Mouse (Mus musculus) limb, embryonic 13.5 days (tissue): ENCODE data around the gene Lat. TPM values are rescaled to one million over a fixed set of nuclear protein-coding genes. Genes with fewer than 3 reads are reported as not detected.
A peak's percentile ranks its signal among the peaks of the same experiment; 100 is the strongest.

Source experiments
- ATAC-seq: fragments of 200-750 bp; cut with Nextera tagmentation; 2 replicates; pipeline ENCODE4 v1.8.0; 2017; ENCODE audit warnings: low read depth, moderate number of reproducible peaks, moderate TSS enrichment; ENCODE audit not compliant: low FRiP score
- H3K27ac ChIP-seq: fragments of 300-500 bp; sonication (generic); 2 replicates; pipeline ENCODE4 v1.5.1; 2015; ENCODE audit warnings: inconsistent platforms, mild to moderate bottlenecking, moderate library complexity
- H3K27me3 ChIP-seq: fragments of 300-500 bp; sonication (generic); 2 replicates; pipeline ENCODE4 v1.6.1; 2015; ENCODE audit warnings: mild to moderate bottlenecking, inconsistent platforms
- H3K36me3 ChIP-seq: fragments of 300-500 bp; sonication (generic); 2 replicates; pipeline ENCODE4 v1.6.1; 2015; ENCODE audit warnings: inconsistent platforms, mild to moderate bottlenecking, moderate library complexity
- H3K4me1 ChIP-seq: fragments of 300-500 bp; sonication (generic); 2 replicates; pipeline ENCODE4 v1.6.1; 2015; ENCODE audit warnings: inconsistent platforms
- H3K4me2 ChIP-seq: fragments of 300-500 bp; sonication (generic); replicated peaks from 2 replicates; pipeline ENCODE4 v1.6.1; 2015; ENCODE audit warnings: inconsistent platforms, mild to moderate bottlenecking, moderate library complexity
- H3K4me3 ChIP-seq: fragments of 300-500 bp; sonication (generic); 2 replicates; pipeline ENCODE4 v1.5.1; 2015; ENCODE audit warnings: moderate library complexity, mild to moderate bottlenecking, inconsistent platforms
- H3K9ac ChIP-seq: fragments of 300-500 bp; sonication (generic); 2 replicates; pipeline ENCODE4 v1.6.1; 2015; ENCODE audit warnings: mild to moderate bottlenecking, inconsistent platforms
- H3K9me3 ChIP-seq: fragments of 300-500 bp; sonication (generic); 2 replicates; pipeline ENCODE4 v1.6.1; 2016; ENCODE audit warnings: inconsistent platforms
- WGBS: fragments of 180-500 bp; shearing (Covaris S2); methylation state at CpG from one replicate; pipeline ENCODE4 v1.1.7; 2015; 5-methylcytosine and 5-hydroxymethylcytosine counted together
- polyA plus RNA-seq: library from polyadenylated mRNA; unstranded; fragments of >200 nt; fragmentation: Nextera tagmentation; extraction: Ambion mirVana; gene quantifications from 2 replicates; pipeline ENCODE4 v1.2.1, GENCODE M21; 2015

Lat gene
- polyA plus RNA-seq, 1 experiment from 2014 or later: 2.9 TPM

DNA sequence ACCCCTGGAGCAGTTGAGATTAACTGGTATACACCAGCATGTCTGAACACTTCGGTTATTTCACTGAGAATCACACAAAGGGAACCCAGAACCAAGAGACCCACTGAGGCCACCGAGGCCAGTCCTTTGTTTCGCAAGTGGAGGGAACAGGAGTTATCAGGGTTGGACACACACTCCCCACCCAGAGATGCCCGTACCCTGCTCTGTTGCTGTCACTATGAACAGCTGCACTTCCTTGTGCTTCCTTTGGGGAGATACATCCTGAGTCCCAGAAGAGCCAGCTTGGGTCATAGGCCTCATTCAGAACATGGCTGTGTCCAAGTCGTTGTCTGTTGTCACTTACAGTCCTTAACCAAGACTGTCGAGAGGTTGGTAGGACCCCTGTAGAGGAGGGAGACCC lies 6.3 kb downstream of the Lat start:
- Histone ChIP-seq H3K4me2 (no peak overlapping the region), H3K27ac (no peak overlapping the region), H3K36me3 (peaks cover 12% of the 10 kb centered on the region; the same call in 1 of the 2 replicates), H3K4me3 (no peak overlapping the region), H3K4me1 (no peaks in the 10 kb centered on the region), H3K9me3 (no peaks in the 10 kb centered on the region), H3K27me3 (no peaks in the 10 kb centered on the region), H3K9ac (no peak overlapping the region)
- WGBS: 81% methylated on average over 6 of the region's 6 CpGs
- no peak for ATAC-seq

DNA sequence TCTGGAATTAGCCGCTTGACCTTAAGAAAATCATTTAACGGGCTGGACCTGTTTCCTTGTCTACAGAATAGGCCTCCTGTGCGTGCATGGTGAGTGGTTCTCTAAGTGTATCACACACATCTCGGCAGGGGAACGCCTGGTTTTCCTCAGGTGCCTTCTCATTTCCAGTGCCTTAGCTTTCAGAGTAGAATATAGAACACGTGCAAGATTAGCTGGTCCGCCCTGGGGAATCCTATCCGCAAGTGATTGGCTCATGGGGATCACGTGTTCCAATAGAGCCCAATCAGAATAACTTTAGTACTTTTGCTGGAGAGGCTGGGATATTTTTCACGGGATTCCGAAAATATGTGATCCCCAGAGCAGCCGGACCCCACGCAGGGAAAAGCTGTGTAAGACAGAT lies 10.3 kb downstream of the Lat start:
- H3K4me1 ChIP-seq: no peaks in the 10 kb centered on the region
- H3K9ac ChIP-seq: no peak overlapping the region
- WGBS: 55% methylated on average over 13 of the region's 13 CpGs
- no peak overlapping the region for H3K27ac ChIP-seq
- H3K9me3 ChIP-seq: no peaks in the 10 kb centered on the region
- no peak for ATAC-seq
- H3K36me3 ChIP-seq: peaks cover 4% of the 10 kb centered on the region; the same call in 1 of the 2 replicates
- H3K27me3 ChIP-seq: no peaks in the 10 kb centered on the region
- H3K4me3 ChIP-seq: no peak overlapping the region
- peak overlapping the region; percentile 16; the same call in 1 of the 2 replicates for H3K4me2 ChIP-seq

DNA sequence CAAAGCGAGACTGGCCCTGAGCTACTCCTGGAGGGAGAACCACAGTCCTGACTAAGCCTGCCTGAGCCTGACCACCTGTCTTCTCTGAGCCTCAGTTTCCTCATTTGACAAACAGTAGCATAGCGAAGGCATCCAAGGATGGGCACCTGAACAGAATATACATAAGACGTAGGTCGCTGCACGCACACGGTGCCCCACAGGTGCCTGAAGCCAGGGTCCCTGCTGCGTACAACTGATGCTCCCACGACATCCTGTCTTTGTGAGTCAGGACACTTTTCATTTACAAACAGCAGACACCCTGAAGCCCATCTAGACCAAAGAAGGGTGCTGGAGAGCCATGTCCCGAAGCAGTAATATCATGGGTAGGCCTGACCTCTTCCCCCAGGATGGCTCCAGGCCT lies 11.0 kb downstream of the Lat start:
- H3K27ac ChIP-seq: no peak overlapping the region
- no peaks in the 10 kb centered on the region for H3K4me1 ChIP-seq
- H3K27me3 ChIP-seq: no peaks in the 10 kb centered on the region; the same call in 1 of the 2 replicates
- no peak overlapping the region for H3K4me2 ChIP-seq
- ATAC-seq: no peak
- H3K9ac ChIP-seq: no peak overlapping the region
- no peaks in the 10 kb centered on the region for H3K9me3 ChIP-seq
- H3K4me3 ChIP-seq: no peak overlapping the region
- H3K36me3 ChIP-seq: no peaks in the 10 kb centered on the region
- 90% methylated on average over 9 of the region's 9 CpGs for WGBS

DNA sequence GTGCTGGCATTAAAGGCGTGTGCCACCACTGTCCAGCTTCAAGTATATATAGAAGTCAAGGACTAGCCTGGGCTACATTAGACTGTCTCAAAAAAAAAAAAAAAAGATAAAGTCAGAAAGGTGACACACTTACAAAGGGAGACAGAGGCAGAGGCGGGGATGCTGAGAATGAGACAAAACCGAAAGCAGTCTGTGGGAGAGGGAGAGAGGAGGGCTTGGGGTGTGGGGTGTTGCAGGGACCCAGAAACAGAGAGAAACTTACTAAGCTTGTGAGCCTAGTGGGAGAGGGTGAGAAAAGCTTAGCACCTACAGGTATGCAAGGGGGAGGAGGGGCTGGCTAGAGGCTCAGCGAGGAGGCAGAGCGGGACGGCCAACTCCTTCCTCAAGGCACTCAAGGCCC lies 11.5 kb downstream of the Lat start:
- WGBS: 77% methylated on average over 6 of the region's 6 CpGs
- H3K9ac ChIP-seq: no peak overlapping the region

DNA sequence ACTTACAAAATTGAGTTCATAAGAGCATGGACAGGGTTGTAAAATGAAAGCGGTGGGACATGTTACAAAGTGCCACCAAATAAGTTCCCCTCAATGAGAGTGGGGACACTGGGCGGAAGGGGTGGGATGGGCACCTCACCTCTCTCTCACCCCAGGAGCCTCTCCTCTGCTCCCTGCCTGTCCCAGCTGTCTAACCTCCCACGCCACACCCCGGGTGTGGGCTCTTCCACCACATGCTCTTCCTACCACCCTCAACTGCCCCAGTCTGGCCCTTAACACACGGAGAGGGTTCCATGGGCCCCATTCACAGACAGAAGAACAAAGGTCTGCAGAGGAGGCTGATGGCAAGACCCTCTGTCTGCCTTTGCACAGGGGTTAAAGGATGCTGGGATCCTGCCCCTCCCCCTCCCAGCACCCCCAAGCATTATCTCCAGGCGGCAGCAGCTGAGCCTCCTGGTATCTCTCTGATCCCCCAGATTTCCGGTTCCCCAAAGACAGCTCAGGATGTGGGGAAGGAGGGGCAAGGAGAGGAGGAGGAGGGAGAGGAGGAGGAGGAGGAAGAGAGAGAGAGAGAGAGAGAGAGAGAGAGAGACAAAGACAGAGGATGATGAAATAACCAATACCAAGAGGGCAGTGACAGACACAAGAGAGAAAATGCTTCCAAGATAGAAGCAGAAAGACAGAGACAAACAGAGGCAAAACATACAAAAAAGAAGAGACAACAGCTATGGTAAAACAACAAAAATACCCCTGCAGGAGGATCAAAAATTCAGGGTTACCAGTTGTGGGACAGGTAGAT lies 12.4 kb downstream of the Lat start:
- no peaks in the 10 kb centered on the region for H3K36me3 ChIP-seq
- H3K4me2 ChIP-seq: no peak overlapping the region
- no peaks in the 10 kb centered on the region for H3K4me1 ChIP-seq
- H3K9me3 ChIP-seq: no peaks in the 10 kb centered on the region
- no peak overlapping the region for H3K27ac ChIP-seq
- WGBS: 51% methylated on average over 7 of the region's 7 CpGs
- no peak for ATAC-seq
- H3K9ac ChIP-seq: no peak overlapping the region
- no peaks in the 10 kb centered on the region; the same call in 1 of the 2 replicates for H3K27me3 ChIP-seq
- H3K4me3 ChIP-seq: no peak overlapping the region

More for the DNA sequence above, 11.5 kb downstream of the Lat start:
- Histone ChIP-seq H3K9me3 (no peaks in the 10 kb centered on the region), H3K27ac (no peak overlapping the region), H3K4me2 (no peak overlapping the region), H3K27me3 (no peaks in the 10 kb centered on the region; the same call in 1 of the 2 replicates), H3K36me3 (no peaks in the 10 kb centered on the region), H3K4me1 (no peaks in the 10 kb centered on the region), H3K4me3 (no peak overlapping the region)
- no peak for ATAC-seq

DNA sequence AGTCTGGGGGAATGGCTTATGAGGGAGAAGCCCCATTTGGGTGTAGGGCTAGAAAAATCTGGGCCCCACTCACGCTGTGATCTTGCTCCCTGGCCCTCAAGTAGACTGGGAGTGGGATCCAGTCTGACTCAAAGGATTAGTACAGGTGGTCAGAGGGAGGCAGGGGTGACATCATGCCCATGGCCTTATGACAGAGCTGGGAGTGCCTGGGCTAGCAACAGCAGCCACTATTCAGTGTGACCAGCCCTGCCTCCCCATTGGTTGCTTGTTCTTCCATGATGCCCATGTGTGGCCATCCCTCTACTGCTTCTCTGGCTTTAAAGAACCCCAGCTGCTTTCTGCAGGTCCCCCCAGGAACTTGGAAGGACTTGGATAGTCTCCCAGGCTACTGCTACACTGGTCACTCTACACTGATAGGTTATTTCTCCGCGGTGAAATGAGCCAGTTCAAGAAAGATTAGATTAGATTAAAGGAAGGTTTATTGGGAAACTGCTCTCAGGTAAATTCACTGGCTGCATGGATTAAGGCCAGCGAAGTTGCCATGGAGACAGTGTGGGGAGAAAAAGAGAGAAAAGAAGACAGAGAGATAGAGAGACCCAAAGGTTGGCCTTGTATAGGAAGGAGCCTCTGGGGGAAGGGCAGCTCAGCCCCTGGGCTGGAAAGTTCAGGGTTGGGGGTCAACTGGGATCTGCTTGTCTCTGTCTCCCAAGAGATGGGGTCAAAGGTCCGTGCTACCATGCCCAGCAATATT lies 13.3 kb downstream of the Lat start:
- H3K27me3 ChIP-seq: no peaks in the 10 kb centered on the region; the same call in 1 of the 2 replicates
- ATAC-seq: no peak
- no peaks in the 10 kb centered on the region for H3K4me1 ChIP-seq
- no peak overlapping the region for H3K4me3 ChIP-seq
- H3K9me3 ChIP-seq: no peaks in the 10 kb centered on the region
- no peak overlapping the region for H3K9ac ChIP-seq
- H3K36me3 ChIP-seq: no peaks in the 10 kb centered on the region
- H3K4me2 ChIP-seq: no peak overlapping the region
- no peak overlapping the region for H3K27ac ChIP-seq
- WGBS: 64% methylated on average over 5 of the region's 5 CpGs

DNA sequence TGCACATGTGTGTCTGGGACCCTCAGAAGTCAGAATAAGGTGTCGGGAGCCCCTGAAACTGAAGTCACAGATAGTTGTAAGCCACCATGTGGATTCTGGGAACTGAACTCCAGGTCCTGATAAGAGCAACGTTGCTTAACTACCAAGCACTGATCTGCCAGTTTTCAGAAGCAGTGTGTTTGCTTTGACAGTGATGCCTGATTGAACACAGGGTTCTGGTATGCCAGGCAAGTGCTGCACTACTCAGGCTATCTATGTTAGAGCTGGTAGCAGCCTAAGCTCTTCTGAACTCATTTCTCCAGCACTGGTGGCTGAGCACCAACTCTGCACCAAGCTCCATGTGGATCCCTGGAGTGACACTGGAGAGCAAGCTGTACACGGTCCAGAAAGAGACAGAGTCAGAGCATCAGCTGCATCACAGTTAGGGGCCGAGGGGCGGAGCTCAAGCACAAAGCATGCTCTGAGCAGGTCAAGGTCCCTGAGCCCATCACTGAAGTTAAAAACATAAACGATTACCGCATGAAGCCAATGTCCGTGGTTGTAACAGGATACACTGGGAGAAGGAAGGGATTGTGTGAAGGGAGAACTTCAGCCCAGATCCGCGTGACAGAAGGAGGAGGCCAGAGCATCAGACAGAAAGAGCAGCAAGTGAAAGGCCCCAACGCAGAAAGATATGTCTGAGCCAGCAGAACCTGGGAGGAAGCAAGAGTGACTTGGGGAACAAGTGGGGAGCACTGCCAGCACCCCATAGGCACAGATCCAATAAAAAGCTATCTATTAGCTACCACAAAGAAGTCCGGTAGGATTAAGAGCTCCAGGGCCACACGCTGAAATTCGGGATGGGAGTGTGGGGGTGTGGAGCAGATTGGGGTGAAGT lies 14.4 kb downstream of the Lat start:
- no peak for ATAC-seq
- 61% methylated on average over 14 of the region's 14 CpGs for WGBS
- H3K4me1 ChIP-seq: no peaks in the 10 kb centered on the region

DNA sequence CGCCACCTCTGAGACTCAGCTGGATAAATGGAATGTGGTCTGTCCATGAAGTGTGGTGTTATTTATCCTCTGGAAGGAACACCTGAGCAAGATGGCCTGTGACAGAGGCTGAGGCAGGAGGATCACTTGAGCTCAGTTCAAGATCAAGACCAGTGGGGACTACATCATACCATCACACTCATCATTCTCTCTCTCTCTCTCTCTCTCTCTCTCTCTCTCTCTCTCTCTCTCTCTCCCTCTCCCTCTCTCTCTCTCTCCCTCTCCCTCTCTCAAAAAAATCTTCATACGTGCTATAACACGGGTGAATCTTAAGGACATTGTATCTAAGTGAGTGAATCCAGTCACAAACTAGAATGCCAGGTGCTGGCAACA lies 15.4 kb downstream of the Lat start:
- Histone ChIP-seq H3K36me3 (no peaks in the 10 kb centered on the region), H3K4me3 (no peak overlapping the region), H3K9me3 (no peaks in the 10 kb centered on the region), H3K4me2 (no peak overlapping the region), H3K4me1 (no peaks in the 10 kb centered on the region), H3K9ac (no peak overlapping the region), H3K27ac (no peak overlapping the region), H3K27me3 (peaks cover 4% of the 10 kb centered on the region)
- WGBS: 79% methylated on average over 3 of the region's 3 CpGs
- ATAC-seq: no peak

More for the DNA sequence above, 14.4 kb downstream of the Lat start:
- Histone ChIP-seq H3K9me3 (no peaks in the 10 kb centered on the region), H3K4me2 (no peak overlapping the region), H3K36me3 (no peaks in the 10 kb centered on the region), H3K4me3 (no peak overlapping the region), H3K9ac (no peak overlapping the region), H3K27me3 (peaks cover 4% of the 10 kb centered on the region), H3K27ac (no peak overlapping the region)

DNA sequence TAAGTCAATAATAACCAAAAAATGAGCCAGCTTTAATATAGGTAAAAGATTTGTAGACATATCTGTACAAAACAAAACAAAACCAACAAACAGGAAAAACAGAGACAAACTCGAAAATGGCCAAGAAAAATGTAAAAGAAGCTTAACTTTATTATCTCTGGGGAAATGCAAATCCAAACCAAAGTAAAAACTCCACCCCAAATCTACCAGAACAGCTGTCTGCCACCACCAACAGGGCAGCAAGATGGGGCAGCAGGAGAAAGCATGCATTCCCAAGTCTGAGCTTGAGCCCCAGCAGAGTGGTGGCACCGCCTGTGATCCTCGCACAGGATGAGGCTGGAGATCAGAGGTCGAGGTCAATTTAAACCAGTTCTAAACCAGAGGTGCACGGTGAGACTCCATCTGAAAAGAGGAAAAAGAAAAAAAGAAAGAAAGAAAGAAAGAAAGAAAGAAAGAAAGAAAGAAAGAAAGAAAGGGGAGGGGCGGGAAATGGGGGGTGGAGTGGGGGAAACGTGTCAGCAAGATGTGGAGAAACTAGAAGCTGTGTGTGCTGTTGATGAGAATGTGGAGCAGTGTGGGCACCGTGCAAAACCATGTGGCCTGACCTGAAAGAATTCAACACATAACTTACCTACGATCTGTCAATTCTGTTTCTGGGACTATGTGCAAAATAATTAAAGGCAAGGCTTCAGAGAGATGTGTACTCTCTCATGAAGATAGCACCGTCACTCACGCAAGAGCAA lies 15.9 kb downstream of the Lat start:
- ATAC-seq: no peak

DNA sequence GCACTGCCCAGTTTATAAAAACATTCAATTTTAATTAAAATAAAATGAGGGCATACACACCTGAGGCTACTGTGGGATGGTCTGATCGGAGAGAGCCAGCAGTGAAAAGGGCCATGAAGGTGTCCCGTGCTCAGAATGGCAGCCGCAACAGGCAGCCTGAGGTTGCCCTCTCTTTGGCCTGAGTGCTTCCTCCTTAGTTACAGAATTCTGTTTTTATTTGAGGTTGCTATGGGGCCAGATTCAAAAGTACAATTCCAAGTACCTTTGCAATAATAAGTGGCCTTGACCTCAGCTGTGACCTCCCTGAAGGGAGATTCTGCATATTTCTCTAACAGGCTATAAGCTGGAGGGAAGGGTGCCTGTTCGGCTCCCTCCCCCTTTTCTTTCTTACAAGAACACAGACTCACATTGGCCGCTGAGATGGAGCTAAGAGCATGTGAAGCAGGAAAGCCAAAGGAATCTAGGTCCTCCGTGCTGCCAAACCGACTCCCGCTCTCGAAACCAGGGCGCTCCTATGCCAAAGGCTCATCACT lies 17.9 kb downstream of the Lat start:
- H3K9ac ChIP-seq: no peak overlapping the region
- H3K4me1 ChIP-seq: no peaks in the 10 kb centered on the region
- WGBS: 57% methylated on average over 10 of the region's 10 CpGs
- no peak for ATAC-seq
- no peaks in the 10 kb centered on the region for H3K36me3 ChIP-seq
- H3K4me2 ChIP-seq: 0 out of 2 replicates have a peak overlapping the region, but pooled peaks have one; percentile 16
- no peak overlapping the region for H3K27ac ChIP-seq
- H3K4me3 ChIP-seq: no peak overlapping the region
- peaks cover 4% of the 10 kb centered on the region for H3K27me3 ChIP-seq
- no peaks in the 10 kb centered on the region for H3K9me3 ChIP-seq

More for the DNA sequence above, 15.9 kb downstream of the Lat start:
- Histone ChIP-seq H3K4me3 (no peak overlapping the region), H3K4me2 (no peak overlapping the region), H3K36me3 (no peaks in the 10 kb centered on the region), H3K27me3 (peaks cover 4% of the 10 kb centered on the region), H3K9me3 (no peaks in the 10 kb centered on the region), H3K27ac (no peak overlapping the region), H3K9ac (no peak overlapping the region), H3K4me1 (no peaks in the 10 kb centered on the region)
- WGBS: 59% methylated on average over 11 of the region's 11 CpGs

DNA sequence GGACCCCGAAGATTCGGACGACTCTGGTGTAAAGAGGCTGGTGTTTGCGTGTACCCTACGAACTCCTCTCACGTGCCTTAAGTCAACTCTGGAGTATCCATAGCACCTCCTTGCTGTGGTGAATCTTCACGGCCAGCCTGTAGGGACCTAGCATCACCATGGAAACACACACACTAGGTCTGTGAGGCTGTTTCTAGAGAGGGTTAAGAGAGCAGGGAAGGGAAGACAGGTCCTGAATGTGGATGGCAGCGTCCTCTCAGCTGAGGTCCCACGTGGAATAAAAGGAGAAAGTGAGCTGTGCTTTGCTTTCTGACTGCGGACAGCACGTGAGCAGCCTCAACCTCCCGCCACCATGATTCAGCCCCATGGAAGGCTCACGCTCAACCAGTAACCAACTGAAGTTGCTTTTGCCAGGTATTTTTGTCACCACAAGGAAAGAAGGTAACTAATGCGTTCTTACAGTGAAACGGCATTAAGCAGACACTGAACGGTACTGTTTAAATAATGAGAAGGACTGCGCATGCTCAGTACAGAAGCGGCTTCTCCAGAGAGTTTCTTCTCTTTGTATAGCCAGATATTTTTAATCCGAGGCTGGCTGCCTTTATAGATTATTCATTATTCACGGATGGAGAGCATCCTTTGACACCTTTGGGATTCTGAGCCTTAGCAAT lies 18.5 kb downstream of the Lat start:
- no peak overlapping the region for H3K27ac ChIP-seq
- no peaks in the 10 kb centered on the region for H3K9me3 ChIP-seq
- H3K4me3 ChIP-seq: no peak overlapping the region
- no peak overlapping the region for H3K9ac ChIP-seq
- H3K27me3 ChIP-seq: peaks cover 4% of the 10 kb centered on the region
- 68% methylated on average over 20 of the region's 20 CpGs for WGBS
- no peak for ATAC-seq
- peak overlapping the region; percentile 16 for H3K4me2 ChIP-seq
- H3K4me1 ChIP-seq: no peaks in the 10 kb centered on the region
- H3K36me3 ChIP-seq: no peaks in the 10 kb centered on the region
